ENCODE assay signal across 23 mouse cellular contexts in genomic region chr15:77376920-77377319, GRCm38 (mm10). TPM values are rescaled to one million over a fixed set of nuclear protein-coding genes. Genes with fewer than 3 reads are reported as not detected.
A peak's percentile ranks its signal among the peaks of the same experiment; 100 is the strongest.
DNase-seq lines count a peak whose midpoint lies in the region; ATAC-seq lines count a peak whose summit lies in the region.
"Had no signal": no experiment of that assay in that cellular context is flagged by ENCODE, and none has a peak within 500 bp of the region (broad histone marks: within the 10 kb centered on the region; RNA-seq: fewer than 3 reads in every experiment).

No protein-coding gene starts in this region.

- H3K36me3 ChIP-seq in liver, embryonic 15.5 days (replicated peaks): no peaks in the 10 kb centered on the region
- H3K36me3 ChIP-seq: embryonic facial prominence, embryonic 13.5 days; G1E; heart, embryonic 13.5 days; intestine, embryonic 15.5 days; kidney, embryonic 15.5 days had no signal

- intact Hi-C loops in gastrocnemius, postnatal 14 days (cut with DNase I; ENCODE audit: low total_unique reads): no loop called here

- H3K4me1 ChIP-seq in liver, embryonic 15.5 days (replicated peaks): no peaks in the 10 kb centered on the region
- H3K4me1 ChIP-seq: embryonic facial prominence, embryonic 13.5 days; heart, embryonic 13.5 days; intestine, embryonic 15.5 days; kidney, embryonic 15.5 days had no signal

- no peak overlapping the region for H3K9ac ChIP-seq in liver, embryonic 15.5 days
- H3K9ac ChIP-seq: embryonic facial prominence, embryonic 13.5 days; heart, embryonic 13.5 days; intestine, embryonic 15.5 days; kidney, embryonic 15.5 days had no signal

- H3K27me3 ChIP-seq in liver, embryonic 15.5 days: no peaks in the 10 kb centered on the region
- H3K27me3 ChIP-seq: embryonic facial prominence, embryonic 13.5 days; intestine, embryonic 15.5 days; kidney, embryonic 15.5 days had no signal

- H3K9me3 ChIP-seq in liver, embryonic 15.5 days (replicated peaks): no peaks in the 10 kb centered on the region
- H3K9me3 ChIP-seq: embryonic facial prominence, embryonic 13.5 days; G1E; heart, embryonic 13.5 days; intestine, embryonic 15.5 days had no signal

- peak overlapping the region; percentile 67 for H3K27ac ChIP-seq in liver, embryonic 15.5 days (replicated peaks)
- H3K27ac ChIP-seq: embryonic facial prominence, embryonic 13.5 days; heart, embryonic 13.5 days; intestine, embryonic 15.5 days; kidney, embryonic 15.5 days had no signal

- DNase-seq in gastrocnemius, adult 18-20 months (ENCODE audit: low spot score): peak; percentile 31
- no peak for DNase-seq in gastrocnemius, adult 8-10 months (ENCODE audit: low spot score in 2 of 2)
- DNase-seq in liver: no peak
- DNase-seq in adrenal gland, adult 8-10 months: peak; percentile 72
- DNase-seq in gastrocnemius, postnatal 14 days: peak; percentile 55
- no peak for DNase-seq in neural tube, embryonic 10.5 days (ENCODE audit: extremely low spot score, low spot score)
- no peak for DNase-seq in natural killer cell, adult 2 months (ENCODE audit: low spot score in 2 of 2)
- DNase-seq: cerebellum, adult 11 months; layer of hippocampus, postnatal 36 days; lung, adult 2 months; lung, postnatal 36 days; retina, postnatal 1 day had no signal

- no peak overlapping the region for H3K4me3 ChIP-seq in liver, embryonic 15.5 days (replicated peaks)
- H3K4me3 ChIP-seq: embryonic facial prominence, embryonic 13.5 days; heart, embryonic 13.5 days; intestine, embryonic 15.5 days; kidney, embryonic 15.5 days had no signal

- no peak overlapping the region for H3K4me2 ChIP-seq in liver, embryonic 15.5 days
- H3K4me2 ChIP-seq: embryonic facial prominence, embryonic 13.5 days; heart, embryonic 13.5 days; intestine, embryonic 15.5 days; kidney, embryonic 15.5 days had no signal

- 52% methylated on average over 7 of the region's 7 CpGs for WGBS in liver, embryonic 15.5 days (ENCODE audit: insufficient replicate concordance)

- ATAC-seq in liver, embryonic 15.5 days (ENCODE audit: insufficient read depth): peak; percentile 52; the same call in 1 of the 2 replicates
- ATAC-seq: CD4-positive, CD25-positive, alpha-beta regulatory T cell, adult 4 months; intestine, embryonic 15.5 days had no signal

RNA-seq across cellular contexts. Expression of gene Apol7a, which starts 22.0 kb away (rescaled TPM):
- total RNA-seq in gastrocnemius, adult 18-20 months (2021): 1 to 10 TPM in 1 of 2 experiments, under 1 TPM in 1; 0.76 to 1.1 TPM
- total RNA-seq in gastrocnemius, adult 8-10 months (2022): 1 to 10 TPM in 3 of 4 experiments, under 1 TPM in 1; 0.80 to 1.6 (median 1.3) TPM
- polyA plus RNA-seq in liver, embryonic 15.5 days (2015; fragmentation: Nextera tagmentation; extraction: Ambion mirVana): 1.8 and 2.6 TPM in 2 replicates
- total RNA-seq in adrenal gland, adult 8-10 months (2022): under 1 TPM in 1 of 4 experiments, not detected in 3; 0.13 TPM
- under 1 TPM; 0.29 to 0.51 TPM for total RNA-seq in gastrocnemius, postnatal 14 days (2021)
- total RNA-seq: granulocyte monocyte progenitor cell, adult 5-6 weeks; hematopoietic stem cell, adult 5-6 weeks; layer of hippocampus, adult 18-20 months had no signal
- polyA plus RNA-seq: CD4-positive, CD25-positive, alpha-beta regulatory T cell, adult 4 months; embryonic facial prominence, embryonic 13.5 days; G1E; limb, embryonic 11.5 days had no signal

RNA-seq across cellular contexts. Expression of gene Apol9a, which starts 34.0 kb away (rescaled TPM):
- total RNA-seq in gastrocnemius, adult 18-20 months (2021): not detected
- under 1 TPM in 1 of 4 experiments, not detected in 3; 0.18 TPM for total RNA-seq in gastrocnemius, adult 8-10 months (2022)
- 0.07 TPM in 1 of 2 replicates, not detected in the other for polyA plus RNA-seq in liver, embryonic 15.5 days (2015; fragmentation: Nextera tagmentation; extraction: Ambion mirVana)
- total RNA-seq in adrenal gland, adult 8-10 months (2022): 1 to 10 TPM in 3 of 4 experiments, under 1 TPM in 1; 0.77 to 3.2 (median 1.5) TPM
- not detected for total RNA-seq in gastrocnemius, postnatal 14 days (2021)
- total RNA-seq: granulocyte monocyte progenitor cell, adult 5-6 weeks; hematopoietic stem cell, adult 5-6 weeks; layer of hippocampus, adult 18-20 months; layer of hippocampus, postnatal 36 days had no signal
- polyA plus RNA-seq: embryonic facial prominence, embryonic 13.5 days; G1E; limb, embryonic 11.5 days had no signal

Comparison
In these comparisons a context has a peak if more than half of its experiments do, and no peak if none do; other contexts are left out.
1. DNase-seq: peak in gastrocnemius, adult 18-20 months (single experiment), adrenal gland, adult 8-10 months (single experiment) and gastrocnemius, postnatal 14 days (single experiment); none in gastrocnemius, adult 8-10 months (0 of 2), liver (single experiment), neural tube, embryonic 10.5 days (single experiment) and natural killer cell, adult 2 months (0 of 2).